Mouse (Mus musculus) forebrain, postnatal 0 days (tissue): ENCODE data around the gene Zmynd11. TPM values are rescaled to one million over a fixed set of nuclear protein-coding genes. Genes with fewer than 3 reads are reported as not detected.

Source experiments
- ATAC-seq: fragments of 200-750 bp; cut with Nextera tagmentation; 2 replicates; pipeline ENCODE4 v1.8.0; 2017; ENCODE audit warnings: mild to moderate bottlenecking, moderate library complexity
- DNase-seq: peaks from one replicate; pipeline ENCODE4 v3.0.0-alpha.2; 2015
- H3K27ac ChIP-seq: fragments of 300-500 bp; sonication (generic); 2 replicates; pipeline ENCODE4 v1.5.1; 2014; ENCODE audit warnings: low read depth, mild to moderate bottlenecking, antibody characterized with exemption, low read length, moderate library complexity, mixed read lengths
- H3K27me3 ChIP-seq: fragments of 300-500 bp; sonication (generic); 2 replicates; pipeline ENCODE4 v1.6.1; 2014; ENCODE audit warnings: mild to moderate bottlenecking, low read length, mixed read lengths; ENCODE audit not compliant: insufficient read depth
- H3K36me3 ChIP-seq: fragments of 300-500 bp; sonication (generic); 2 replicates; pipeline ENCODE4 v1.6.1; 2014; ENCODE audit warnings: mild to moderate bottlenecking, moderate library complexity; ENCODE audit not compliant: insufficient read depth
- H3K4me1 ChIP-seq: fragments of 300-500 bp; sonication (generic); 2 replicates; pipeline ENCODE4 v1.6.1; 2014; ENCODE audit warnings: antibody characterized with exemption; ENCODE audit not compliant: insufficient read depth
- H3K4me2 ChIP-seq: fragments of 300-500 bp; sonication (generic); 2 replicates; pipeline ENCODE4 v1.6.1; 2014; ENCODE audit warnings: low read depth, mild to moderate bottlenecking, moderate library complexity
- H3K4me3 ChIP-seq: fragments of 300-500 bp; sonication (generic); 2 replicates; pipeline ENCODE4 v1.5.1; 2014; ENCODE audit warnings: low read depth, low read length, mixed read lengths
- H3K9ac ChIP-seq: fragments of 300-500 bp; sonication (generic); 2 replicates; pipeline ENCODE4 v1.6.1; 2014; ENCODE audit warnings: mild to moderate bottlenecking
- H3K9me3 ChIP-seq: fragments of 300-500 bp; sonication (generic); 2 replicates; pipeline ENCODE4 v1.6.1; 2016; ENCODE audit warnings: low read length
- CTCF ChIP-seq: sonication (generic); IDR thresholded peaks from 2 replicates; pipeline ENCODE4 v1.5.1; 2016; ENCODE audit warnings: antibody characterized with exemption, control low read depth, low read depth
- WGBS: fragments of 180-500 bp; shearing (Covaris S2); extraction: QIAGEN DNeasy Blood & Tissue Kit; methylation state at CpG from one replicate; pipeline ENCODE4 v1.1.7; 2014; 5-methylcytosine and 5-hydroxymethylcytosine counted together
- polyA plus RNA-seq: library from polyadenylated mRNA; unstranded; fragments of >200 nt; fragmentation: Nextera tagmentation; extraction: Ambion mirVana; gene quantifications from 2 replicates; pipeline ENCODE4 v1.2.1, GENCODE M21; 2015
- total RNA-seq: library from RNA; depleted of rRNA; stranded (reverse); fragments of >200 nt; gene quantifications from 2 replicates; pipeline ENCODE4 v1.2.3, GENCODE M21; 2014

Zmynd11 gene
- total and polyA plus RNA-seq, 2 experiments from 2014 or later: 157 to 237 TPM

GRCm38 (mm10) chr13:9695809-9696208, 69.3 kb downstream of the Zmynd11 start:
- no peak for TF ChIP-seq CTCF
- no peak overlapping the region for H3K9ac ChIP-seq
- no peaks in the 10 kb centered on the region for H3K27me3 ChIP-seq
- no peak overlapping the region for H3K27ac ChIP-seq
- no peaks in the 10 kb centered on the region for H3K4me1 ChIP-seq
- no peaks in the 10 kb centered on the region for H3K9me3 ChIP-seq
- no peak overlapping the region for H3K4me2 ChIP-seq
- ATAC-seq: no peak
- DNase-seq: no peak
- no peak overlapping the region for H3K4me3 ChIP-seq
- peaks cover 51% of the 10 kb centered on the region for H3K36me3 ChIP-seq

DNA sequence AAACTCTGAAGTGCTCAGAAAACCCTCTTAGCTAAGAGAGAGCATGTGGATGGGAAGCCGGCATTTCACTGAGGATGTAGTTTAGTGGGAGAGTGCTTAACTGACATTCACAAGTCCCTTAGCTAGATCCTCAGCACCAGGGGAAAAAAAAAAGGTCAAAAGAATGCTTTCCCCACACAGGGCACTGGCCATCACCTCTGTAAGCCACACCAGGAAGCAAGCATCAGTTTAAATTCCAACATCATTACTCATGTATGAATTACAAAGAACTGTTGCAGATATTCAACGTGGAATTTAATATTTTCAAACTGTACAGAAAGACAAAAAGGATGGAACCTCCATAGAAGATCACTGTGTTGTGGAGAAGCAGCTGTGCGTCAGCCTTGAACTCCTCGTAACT, 69.7 kb downstream of the Zmynd11 start:
- no peak for ATAC-seq
- no peaks in the 10 kb centered on the region for H3K4me1 ChIP-seq
- H3K9me3 ChIP-seq: no peaks in the 10 kb centered on the region
- no peak for DNase-seq
- H3K27me3 ChIP-seq: no peaks in the 10 kb centered on the region
- no peak for TF ChIP-seq CTCF
- H3K27ac ChIP-seq: no peak overlapping the region
- H3K4me3 ChIP-seq: no peak overlapping the region
- WGBS: 93% methylated on average over 4 of the region's 4 CpGs
- peaks cover 55% of the 10 kb centered on the region for H3K36me3 ChIP-seq
- H3K9ac ChIP-seq: no peak overlapping the region
- no peak overlapping the region for H3K4me2 ChIP-seq

DNA sequence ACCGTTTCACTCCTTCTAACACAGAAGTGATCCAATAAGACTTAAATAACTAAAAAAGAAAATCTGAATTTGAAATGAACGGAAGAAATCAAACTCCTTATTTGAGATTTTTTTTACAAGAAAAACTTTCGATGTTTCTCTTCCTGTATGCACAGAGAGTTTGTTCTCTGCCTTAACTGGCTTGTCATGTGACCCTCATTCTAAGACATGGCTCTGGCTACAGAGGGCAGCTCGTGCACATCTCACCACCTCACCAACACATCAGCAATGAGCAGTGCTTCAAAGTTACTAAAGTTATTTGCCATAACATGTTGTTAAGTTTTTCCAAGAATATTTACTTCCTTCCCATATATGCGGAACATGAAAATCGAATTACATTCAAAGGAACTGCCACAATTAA, 70.5 kb downstream of the Zmynd11 start:
- Histone ChIP-seq H3K27ac (no peak overlapping the region), H3K9ac (no peak overlapping the region), H3K4me2 (no peak overlapping the region), H3K4me3 (no peak overlapping the region), H3K27me3 (no peaks in the 10 kb centered on the region), H3K9me3 (no peaks in the 10 kb centered on the region), H3K36me3 (peaks cover 61% of the 10 kb centered on the region), H3K4me1 (no peaks in the 10 kb centered on the region)
- 95% methylated on average over 6 of the region's 6 CpGs for WGBS
- ATAC-seq (no peak), DNase-seq (no peak)
- no peak for TF ChIP-seq CTCF

DNA sequence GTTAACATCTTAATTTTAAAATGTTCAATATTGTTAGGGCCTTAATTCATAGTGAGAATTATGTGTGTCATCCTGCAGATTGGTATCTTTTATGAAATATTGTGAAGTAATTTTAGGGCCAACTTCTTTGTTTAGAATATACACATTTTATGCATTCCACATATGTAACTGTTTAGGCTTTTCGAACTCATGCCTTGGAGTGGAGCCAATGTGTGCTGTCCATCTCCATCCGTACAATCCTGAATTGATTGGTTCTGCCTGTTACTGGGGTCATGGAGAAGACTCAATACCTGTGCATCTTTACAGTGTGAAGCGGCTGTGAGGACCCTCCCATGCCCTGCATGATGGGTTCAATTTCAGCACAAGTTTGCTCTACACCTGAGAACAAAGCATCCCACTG, 72.3 kb downstream of the Zmynd11 start:
- ATAC-seq (no peak), DNase-seq (no peak)
- Histone ChIP-seq H3K27ac (no peak overlapping the region), H3K9ac (no peak overlapping the region), H3K9me3 (no peaks in the 10 kb centered on the region), H3K4me3 (no peak overlapping the region), H3K27me3 (no peaks in the 10 kb centered on the region), H3K36me3 (peaks cover 75% of the 10 kb centered on the region), H3K4me1 (no peaks in the 10 kb centered on the region), H3K4me2 (no peak overlapping the region)
- TF ChIP-seq CTCF: no peak
- 86% methylated on average over 3 of the region's 3 CpGs for WGBS

DNA sequence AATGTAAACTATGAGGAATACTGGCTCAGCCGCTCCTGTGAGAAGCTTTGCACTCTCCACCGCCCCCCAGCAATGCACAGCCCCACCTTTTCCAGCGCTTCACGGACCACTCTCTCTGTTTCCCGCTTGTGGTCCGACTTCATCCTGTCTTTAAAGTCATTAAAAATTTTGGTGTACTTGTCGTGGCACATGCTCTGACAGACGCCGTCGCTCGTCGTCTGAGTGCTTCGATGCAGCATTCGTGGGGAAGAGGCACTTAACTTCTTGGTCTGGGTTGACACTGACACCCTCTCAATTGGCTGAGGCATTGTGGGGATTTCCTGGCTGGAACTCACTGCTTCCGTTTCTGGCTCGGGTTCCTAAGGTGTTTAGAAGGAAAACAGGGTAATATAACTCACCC, 75.8 kb downstream of the Zmynd11 start:
- peaks cover 65% of the 10 kb centered on the region for H3K36me3 ChIP-seq
- 90% methylated on average over 16 of the region's 16 CpGs for WGBS
- no peak overlapping the region for H3K4me2 ChIP-seq
- DNase-seq (no peak), ATAC-seq (no peak)
- H3K9me3 ChIP-seq: no peaks in the 10 kb centered on the region
- H3K27me3 ChIP-seq: no peaks in the 10 kb centered on the region
- TF ChIP-seq CTCF: no peak
- no peak overlapping the region for H3K4me3 ChIP-seq
- no peaks in the 10 kb centered on the region for H3K4me1 ChIP-seq
- no peak overlapping the region for H3K27ac ChIP-seq
- no peak overlapping the region for H3K9ac ChIP-seq

DNA sequence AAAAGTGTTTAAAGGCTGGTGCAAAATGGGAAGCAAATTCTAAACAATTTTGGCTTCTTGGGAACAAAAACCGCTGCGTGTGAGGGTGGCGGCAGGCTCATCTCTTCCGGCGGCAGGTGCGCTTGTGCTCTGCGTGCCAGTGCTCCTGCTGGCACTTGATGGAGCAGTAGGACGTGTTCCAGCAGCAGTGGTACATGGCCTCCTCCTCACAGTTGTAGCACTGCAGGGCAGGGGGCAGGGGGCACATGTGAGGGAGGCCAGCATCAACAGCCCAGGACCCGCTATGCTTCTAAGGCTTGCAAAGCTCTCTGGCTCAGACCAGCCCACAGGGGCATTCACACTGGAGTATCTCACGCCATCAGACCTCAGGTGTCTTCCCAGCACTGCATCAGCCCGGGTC, 78.4 kb downstream of the Zmynd11 start:
- no peaks in the 10 kb centered on the region for H3K9me3 ChIP-seq
- no peaks in the 10 kb centered on the region for H3K4me1 ChIP-seq
- 85% methylated on average over 11 of the region's 11 CpGs for WGBS
- H3K27me3 ChIP-seq: no peaks in the 10 kb centered on the region
- DNase-seq: no peak
- H3K27ac ChIP-seq: no peak overlapping the region
- no peak overlapping the region for H3K9ac ChIP-seq
- H3K36me3 ChIP-seq: peaks cover 74% of the 10 kb centered on the region
- no peak overlapping the region for H3K4me3 ChIP-seq
- ATAC-seq: no peak; the same call in 1 of the 2 replicates
- TF ChIP-seq CTCF: no peak
- no peak overlapping the region for H3K4me2 ChIP-seq

DNA sequence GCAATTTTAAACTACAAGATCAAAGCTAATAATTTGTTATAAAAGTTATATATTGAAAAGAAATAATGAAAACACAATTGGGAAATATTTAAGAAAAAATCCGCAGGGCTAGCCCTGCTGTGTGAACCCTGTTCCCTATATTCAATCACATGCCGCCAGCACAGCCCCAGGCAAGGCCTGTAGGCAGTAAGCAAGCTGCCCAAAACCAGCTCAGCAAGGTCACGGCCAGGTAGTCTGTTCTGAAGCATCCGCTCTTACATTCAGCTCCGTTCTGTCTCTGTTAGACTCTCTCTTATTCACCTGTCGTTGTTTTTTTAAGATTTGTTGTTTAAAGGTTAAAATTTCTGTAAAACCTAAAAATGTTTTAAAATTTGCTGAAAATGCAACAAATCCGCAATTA, 78.9 kb downstream of the Zmynd11 start:
- TF ChIP-seq CTCF: no peak
- DNase-seq (no peak), ATAC-seq (no peak)
- Histone ChIP-seq H3K9ac (no peak overlapping the region), H3K4me2 (no peak overlapping the region), H3K36me3 (peaks cover 74% of the 10 kb centered on the region), H3K4me1 (no peaks in the 10 kb centered on the region), H3K4me3 (no peak overlapping the region), H3K27ac (no peak overlapping the region), H3K27me3 (no peaks in the 10 kb centered on the region), H3K9me3 (no peaks in the 10 kb centered on the region)
- 95% methylated on average over 7 of the region's 7 CpGs for WGBS
